Mouse (Mus musculus) liver, adult 2 months (tissue): ENCODE measurements at regions not wholly inside any gene's neighbourhood (a gene's known extent, or its start where the extent isn't known, plus 50 kb on each side); places are given as distances from the start of the nearest gene placed in this dataset.
"Not testable (repeated sequence)": the region's sequence is repeated elsewhere in the genome, so short reads cannot be mapped to it uniquely, and the experiment has no call there.

Source experiments
- CTCF ChIP-seq: fragments of 200-500 bp; IDR thresholded peaks from 2 replicates; pipeline ENCODE4 v1.5.1; 2011; ENCODE audit warnings: low read depth, low read length, control low read depth
- POLR2A ChIP-seq: fragments of 200-500 bp; IDR thresholded peaks from 2 replicates; pipeline ENCODE4 v1.6.1; 2011; ENCODE audit warnings: low read length, control low read depth; ENCODE audit not compliant: insufficient read depth; ENCODE audit errors: extremely low read depth

DNA sequence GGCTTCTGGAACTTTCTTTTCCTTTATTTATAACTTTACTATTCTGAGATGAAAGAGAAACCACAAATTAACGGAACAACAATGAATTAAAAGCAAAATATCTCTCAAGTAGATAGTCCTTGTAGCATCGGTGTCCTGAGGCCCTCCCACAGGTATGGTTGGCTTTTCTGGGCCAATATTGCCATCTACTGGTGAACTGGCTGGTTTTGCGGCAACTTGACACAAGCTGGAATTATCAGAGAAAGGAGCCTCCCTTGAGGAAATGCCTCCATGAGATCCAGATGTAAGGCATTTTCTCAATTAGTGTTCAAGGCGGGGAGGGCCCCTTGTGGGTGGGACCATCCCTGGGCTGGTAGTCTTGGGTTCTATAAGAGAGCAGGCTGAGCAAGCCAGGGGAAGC lies 119.5 kb downstream of the Raet1d start:
- TF ChIP-seq CTCF = peak; percentile 44; the same call in 1 of the 2 replicates
- TF ChIP-seq POLR2A = not testable (repeated sequence)
